Mouse (Mus musculus): Measurements from ENCODE around the gene Pkig. TPM values are rescaled to one million over a fixed set of nuclear protein-coding genes. Genes with fewer than 3 reads are reported as not detected.

Gene Pkig
- polyA plus RNA-seq, 1 experiment from 2014 or later = 117 TPM

- Histone ChIP-seq H3K4me3 (replicated peaks) (no peak overlapping the region), H3K27ac (no peak overlapping the region), H3K9ac (no peak overlapping the region), H3K4me2 (no peak overlapping the region), H3K36me3 (no peaks in the 10 kb centered on the region), H3K4me1 (peaks cover 12% of the 10 kb centered on the region; the same call in 1 of the 2 replicates), H3K9me3 (no peaks in the 10 kb centered on the region), H3K27me3 (replicated peaks) (no peaks in the 10 kb centered on the region)
- ATAC-seq (ENCODE audit: insufficient read depth, low FRiP score, low read depth) = no peak
- WGBS = 64% methylated on average over 3 of the region's 3 CpGs
Measured at GRCm38 (mm10) chr2:163663930-163664329, 5.7 kb downstream of the Pkig start.

GRCm38 (mm10) chr2:163667045-163667444, 8.9 kb downstream of the Pkig start:
- no peak for ATAC-seq (ENCODE audit: insufficient read depth, low FRiP score, low read depth)
- Histone ChIP-seq H3K4me1 (peaks cover 3% of the 10 kb centered on the region; the same call in 1 of the 2 replicates), H3K27me3 (replicated peaks) (no peaks in the 10 kb centered on the region), H3K9me3 (no peaks in the 10 kb centered on the region), H3K9ac (no peak overlapping the region), H3K4me3 (replicated peaks) (no peak overlapping the region), H3K27ac (no peak overlapping the region), H3K4me2 (no peak overlapping the region), H3K36me3 (no peaks in the 10 kb centered on the region)
- 81% methylated on average over 1 of the region's 1 CpGs for WGBS

- H3K4me2 ChIP-seq = no peak overlapping the region
- WGBS = 62% methylated on average over 11 of the region's 11 CpGs
- H3K27me3 ChIP-seq (replicated peaks) = no peaks in the 10 kb centered on the region
- H3K36me3 ChIP-seq = no peaks in the 10 kb centered on the region
- no peak for ATAC-seq (ENCODE audit: insufficient read depth, low FRiP score, low read depth)
- peaks cover 22% of the 10 kb centered on the region for H3K4me1 ChIP-seq
- H3K27ac ChIP-seq = peak overlapping the region; percentile 26; the same call in 1 of the 2 replicates
- H3K9ac ChIP-seq = no peak overlapping the region
- no peaks in the 10 kb centered on the region for H3K9me3 ChIP-seq
- no peak overlapping the region for H3K4me3 ChIP-seq (replicated peaks)
Measured at GRCm38 (mm10) chr2:163670872-163671594, 12.8 kb downstream of the Pkig start.

DNA sequence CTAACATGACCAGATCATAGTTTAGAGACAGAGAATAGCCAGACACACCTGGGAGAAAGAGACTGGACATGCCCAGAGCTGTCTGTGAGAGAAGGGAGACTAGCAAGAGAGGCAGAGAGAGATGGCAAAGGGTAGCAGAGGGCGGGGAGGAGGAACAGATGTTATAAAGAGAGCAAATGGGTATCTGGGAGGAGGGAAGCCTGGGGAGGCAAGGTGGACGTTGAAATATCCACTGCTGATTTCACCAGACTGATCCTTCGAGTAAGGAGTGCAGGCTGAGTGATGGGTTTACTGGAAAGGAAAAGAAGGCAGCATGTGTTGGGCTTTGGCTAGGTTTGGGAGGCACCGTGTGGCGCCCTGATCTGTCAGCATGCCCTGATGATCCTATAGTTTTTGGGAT, 16.2 kb downstream of the Pkig start:
- Histone ChIP-seq H3K36me3 (no peaks in the 10 kb centered on the region), H3K4me3 (replicated peaks) (no peak overlapping the region), H3K27ac (peak overlapping the region; percentile 60), H3K4me2 (no peak overlapping the region), H3K9ac (no peak overlapping the region), H3K9me3 (no peaks in the 10 kb centered on the region), H3K4me1 (peaks cover 29% of the 10 kb centered on the region), H3K27me3 (replicated peaks) (no peaks in the 10 kb centered on the region)
- ATAC-seq (ENCODE audit: insufficient read depth, low FRiP score, low read depth) = no peak
- 63% methylated on average over 5 of the region's 5 CpGs for WGBS

DNA sequence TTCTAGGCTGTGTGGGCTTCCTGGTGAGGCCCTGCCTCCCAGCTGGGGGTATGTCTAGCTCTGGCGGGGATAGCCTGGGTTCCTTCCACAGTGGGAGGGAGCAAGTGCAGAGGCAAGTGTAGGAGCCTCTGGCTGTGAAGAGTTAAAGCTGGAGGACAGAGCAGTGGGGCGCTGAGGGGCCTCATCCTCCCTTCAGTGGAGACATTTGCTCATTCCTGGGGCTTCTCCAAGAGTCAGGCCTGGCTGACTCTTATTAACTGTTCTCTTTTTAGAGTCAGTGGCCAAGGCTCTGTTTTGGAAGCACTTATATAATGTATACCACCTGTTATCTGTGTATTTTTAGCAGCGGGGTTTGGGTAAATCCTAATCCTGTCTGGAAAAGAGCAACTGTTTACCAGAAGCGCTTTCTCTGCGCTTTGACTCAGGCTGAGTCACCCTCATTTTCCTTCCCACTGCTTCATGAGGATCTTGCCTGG, 17.0 kb downstream of the Pkig start:
- Histone ChIP-seq H3K9ac (no peak overlapping the region), H3K4me2 (peak overlapping the region; percentile 28; the same call in 1 of the 2 replicates), H3K27me3 (replicated peaks) (no peaks in the 10 kb centered on the region), H3K36me3 (no peaks in the 10 kb centered on the region), H3K4me1 (peaks cover 29% of the 10 kb centered on the region), H3K27ac (peak overlapping the region; percentile 60), H3K9me3 (no peaks in the 10 kb centered on the region), H3K4me3 (replicated peaks) (no peak overlapping the region)
- ATAC-seq (ENCODE audit: insufficient read depth, low FRiP score, low read depth) = peak; percentile 82
- WGBS = 24% methylated on average over 5 of the region's 5 CpGs

GRCm38 (mm10) chr2:163675662-163676061, 17.5 kb downstream of the Pkig start:
- no peak for ATAC-seq (ENCODE audit: insufficient read depth, low FRiP score, low read depth)
- H3K27me3 ChIP-seq (replicated peaks) = no peaks in the 10 kb centered on the region
- peaks cover 29% of the 10 kb centered on the region for H3K4me1 ChIP-seq
- no peaks in the 10 kb centered on the region for H3K36me3 ChIP-seq
- peak overlapping the region; percentile 60 for H3K27ac ChIP-seq
- 35% methylated on average over 6 of the region's 6 CpGs for WGBS
- H3K9me3 ChIP-seq = no peaks in the 10 kb centered on the region
- H3K4me2 ChIP-seq = peak overlapping the region; percentile 1; the same call in 1 of the 2 replicates
- H3K9ac ChIP-seq = no peak overlapping the region
- no peak overlapping the region for H3K4me3 ChIP-seq (replicated peaks)

- Histone ChIP-seq H3K27ac (peak overlapping the region; percentile 60; the same call in 1 of the 2 replicates), H3K27me3 (replicated peaks) (no peaks in the 10 kb centered on the region), H3K4me2 (no peak overlapping the region), H3K4me3 (replicated peaks) (no peak overlapping the region), H3K9me3 (no peaks in the 10 kb centered on the region), H3K9ac (no peak overlapping the region), H3K4me1 (peaks cover 29% of the 10 kb centered on the region), H3K36me3 (no peaks in the 10 kb centered on the region)
- WGBS = 82% methylated on average over 4 of the region's 4 CpGs
- no peak for ATAC-seq (ENCODE audit: insufficient read depth, low FRiP score, low read depth)
Measured at GRCm38 (mm10) chr2:163676321-163676720, 18.1 kb downstream of the Pkig start.

GRCm38 (mm10) chr2:163676745-163677144, 18.6 kb downstream of the Pkig start:
- no peaks in the 10 kb centered on the region for H3K9me3 ChIP-seq
- H3K4me3 ChIP-seq (replicated peaks) = no peak overlapping the region
- no peaks in the 10 kb centered on the region for H3K36me3 ChIP-seq
- no peak overlapping the region for H3K9ac ChIP-seq
- peaks cover 29% of the 10 kb centered on the region for H3K4me1 ChIP-seq
- H3K27ac ChIP-seq = peak overlapping the region; percentile 60; the same call in 1 of the 2 replicates
- no peaks in the 10 kb centered on the region for H3K27me3 ChIP-seq (replicated peaks)
- 80% methylated on average over 3 of the region's 3 CpGs for WGBS
- H3K4me2 ChIP-seq = no peak overlapping the region
- no peak for ATAC-seq (ENCODE audit: insufficient read depth, low FRiP score, low read depth)

DNA sequence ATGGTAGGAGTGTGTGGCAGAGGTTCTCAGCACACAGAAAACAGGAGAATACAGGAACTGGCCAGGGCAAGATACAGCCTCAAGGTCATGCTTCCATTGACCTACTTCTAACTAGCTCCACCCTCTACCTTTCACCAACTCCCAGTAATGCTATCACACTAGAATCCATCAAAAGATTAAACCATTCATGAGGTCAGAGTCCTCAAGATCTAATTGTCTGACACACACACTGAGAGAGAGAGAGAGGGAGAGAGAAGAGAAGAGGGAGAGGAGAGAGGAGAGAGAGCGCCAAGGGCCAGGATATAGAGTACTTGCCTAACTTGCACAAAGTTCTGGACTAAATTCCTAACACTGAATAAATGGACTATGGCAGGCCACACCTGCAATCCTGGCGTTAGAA, 24.2 kb downstream of the Pkig start:
- no peaks in the 10 kb centered on the region for H3K27me3 ChIP-seq (replicated peaks)
- H3K4me3 ChIP-seq (replicated peaks) = no peak overlapping the region
- peaks cover 22% of the 10 kb centered on the region for H3K4me1 ChIP-seq
- no peaks in the 10 kb centered on the region for H3K36me3 ChIP-seq
- 84% methylated on average over 2 of the region's 2 CpGs for WGBS
- no peak overlapping the region for H3K9ac ChIP-seq
- H3K27ac ChIP-seq = no peak overlapping the region
- H3K9me3 ChIP-seq = no peaks in the 10 kb centered on the region
- ATAC-seq (ENCODE audit: insufficient read depth, low FRiP score, low read depth) = no peak
- H3K4me2 ChIP-seq = no peak overlapping the region

- no peaks in the 10 kb centered on the region for H3K27me3 ChIP-seq (replicated peaks)
- 0 out of 2 replicates have a peak overlapping the region, but pooled peaks have one; percentile 2 for H3K4me2 ChIP-seq
- H3K4me1 ChIP-seq = peaks cover 26% of the 10 kb centered on the region
- H3K4me3 ChIP-seq (replicated peaks) = no peak overlapping the region
- H3K36me3 ChIP-seq = no peaks in the 10 kb centered on the region
- H3K9me3 ChIP-seq = no peaks in the 10 kb centered on the region
- H3K9ac ChIP-seq = no peak overlapping the region
- 28% methylated on average over 4 of the region's 4 CpGs for WGBS
- no peak; the same call in 1 of the 2 replicates for ATAC-seq (ENCODE audit: insufficient read depth, low FRiP score, low read depth)
- H3K27ac ChIP-seq = peak overlapping the region; percentile 67; the same call in 1 of the 2 replicates
Measured at GRCm38 (mm10) chr2:163685287-163685686, 27.1 kb downstream of the Pkig start.

GRCm38 (mm10) chr2:163685761-163686200, 27.6 kb downstream of the Pkig start:
- ATAC-seq (ENCODE audit: insufficient read depth, low FRiP score, low read depth) = peak; percentile 32; the same call in 1 of the 2 replicates
- WGBS = 25% methylated on average over 6 of the region's 6 CpGs
- Histone ChIP-seq H3K4me2 (peak overlapping the region; percentile 2; the same call in 1 of the 2 replicates), H3K27ac (peak overlapping the region; percentile 67), H3K9me3 (no peaks in the 10 kb centered on the region), H3K4me1 (peaks cover 26% of the 10 kb centered on the region), H3K27me3 (replicated peaks) (no peaks in the 10 kb centered on the region), H3K36me3 (no peaks in the 10 kb centered on the region), H3K9ac (no peak overlapping the region), H3K4me3 (replicated peaks) (no peak overlapping the region)

DNA sequence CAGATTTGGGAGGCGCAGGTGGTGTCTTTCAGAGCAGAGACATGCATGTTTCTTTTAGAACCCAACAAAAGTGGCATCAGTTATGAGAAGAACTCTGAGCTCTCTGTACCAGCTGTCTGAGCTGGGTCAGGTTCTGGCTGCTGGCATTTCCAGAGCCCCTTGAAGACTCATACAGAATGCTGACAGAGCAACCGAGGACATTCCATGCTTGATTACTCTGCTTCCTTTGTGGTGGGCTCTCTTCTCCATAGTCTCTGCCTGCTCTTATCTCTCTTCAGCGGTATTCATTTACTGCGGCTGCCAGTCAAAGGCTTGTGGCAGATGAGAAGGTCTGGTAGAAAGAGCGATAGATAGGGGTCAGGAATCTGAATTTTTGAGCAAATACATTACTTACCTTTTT, 28.0 kb downstream of the Pkig start:
- Histone ChIP-seq H3K9ac (no peak overlapping the region), H3K4me1 (peaks cover 26% of the 10 kb centered on the region), H3K36me3 (no peaks in the 10 kb centered on the region), H3K27me3 (replicated peaks) (no peaks in the 10 kb centered on the region), H3K9me3 (no peaks in the 10 kb centered on the region), H3K27ac (peak overlapping the region; percentile 67), H3K4me3 (replicated peaks) (no peak overlapping the region), H3K4me2 (peak overlapping the region; percentile 2; the same call in 1 of the 2 replicates)
- 58% methylated on average over 5 of the region's 5 CpGs for WGBS
- no peak for ATAC-seq (ENCODE audit: insufficient read depth, low FRiP score, low read depth)
